Mouse (Mus musculus) urinary bladder, adult 18-20 months (tissue): ENCODE data around the gene Setd1b.
"Not testable (repeated sequence)": the region's sequence is repeated elsewhere in the genome, so short reads cannot be mapped to it uniquely, and the experiment has no call there.

Source experiments
- DNase-seq, 2 experiments: peaks; one replicate each; pipeline ENCODE4 v3.0.0; 2022; ENCODE audit warnings: low spot score in 2 of 2, mixed read lengths in 2 of 2

The Setd1b gene

GRCm38 (mm10) chr5:123200816-123201522, 59.0 kb downstream of the Setd1b start:
- not testable (repeated sequence) for DNase-seq

- DNase-seq: no peak
Measured at GRCm38 (mm10) chr5:123201523-123201892, 59.5 kb downstream of the Setd1b start.

GRCm38 (mm10) chr5:123201987-123202386, 60.0 kb downstream of the Setd1b start:
- DNase-seq: no peak

- DNase-seq: not testable (repeated sequence)
Measured at GRCm38 (mm10) chr5:123202771-123203170, 60.8 kb downstream of the Setd1b start.

- DNase-seq: not testable (repeated sequence)
Measured at GRCm38 (mm10) chr5:123203591-123203990, 61.6 kb downstream of the Setd1b start.
